Mouse (Mus musculus) cerebellum, adult 18-20 months (tissue): ENCODE results near the gene Mgam.
A peak's percentile ranks its signal among the peaks of the same experiment; 100 is the strongest.
"Not testable (repeated sequence)": the region's sequence is repeated elsewhere in the genome, so short reads cannot be mapped to it uniquely, and the experiment has no call there.

Source experiments
- DNase-seq, 2 experiments: peaks; one replicate each; pipeline ENCODE4 v3.0.0; 2021

Gene Mgam

GRCm38 (mm10) chr6:40628406-40629000 lies at the start of gene Mgam:
TSS of gene Mgam (plus strand) at chr6:40628831.
- DNase-seq: no peak

GRCm38 (mm10) chr6:40584336-40584735 lies 44.3 kb upstream of the Mgam start:
- no peak for DNase-seq

- no peak for DNase-seq
Observed at GRCm38 (mm10) chr6:40585645-40586044, 43.0 kb upstream of the Mgam start, which contains the start of gene Clec5a. TSS of gene Clec5a (minus strand) at chr6:40585821.

- DNase-seq: no peak
Observed at GRCm38 (mm10) chr6:40588346-40588745, 40.3 kb upstream of the Mgam start.

- DNase-seq: no peak
Observed at GRCm38 (mm10) chr6:40594804-40595550, 33.7 kb upstream of the Mgam start.

GRCm38 (mm10) chr6:40598546-40598945 lies 30.1 kb upstream of the Mgam start:
- DNase-seq: not testable (repeated sequence)

- peak; percentile 14 to 37 for DNase-seq
Observed at GRCm38 (mm10) chr6:40607431-40607830, 21.2 kb upstream of the Mgam start.

- no peak for DNase-seq
Observed at GRCm38 (mm10) chr6:40610244-40610643, 18.4 kb upstream of the Mgam start.

- DNase-seq: no peak
Observed at GRCm38 (mm10) chr6:40613260-40613852, 15.3 kb upstream of the Mgam start, which contains the start of gene Tas2r138. TSS of gene Tas2r138 (minus strand) at chr6:40613310.

GRCm38 (mm10) chr6:40617965-40618364 lies 10.7 kb upstream of the Mgam start:
- peak; percentile 52 to 64 for DNase-seq

GRCm38 (mm10) chr6:40626111-40626510 lies 2.5 kb upstream of the Mgam start:
- no peak for DNase-seq

GRCm38 (mm10) chr6:40634640-40635071 lies 6.0 kb downstream of the Mgam start:
- no peak for DNase-seq

- DNase-seq: no peak
Observed at GRCm38 (mm10) chr6:40635559-40635958, 6.9 kb downstream of the Mgam start.

- DNase-seq: no peak
Observed at GRCm38 (mm10) chr6:40637755-40638154, 9.1 kb downstream of the Mgam start.

- no peak for DNase-seq
Observed at GRCm38 (mm10) chr6:40640710-40641538, 12.3 kb downstream of the Mgam start.

GRCm38 (mm10) chr6:40645701-40646100 lies 17.1 kb downstream of the Mgam start:
- DNase-seq: no peak

- DNase-seq: no peak
Observed at GRCm38 (mm10) chr6:40650953-40651352, 22.3 kb downstream of the Mgam start.

GRCm38 (mm10) chr6:40660930-40661329 lies 32.3 kb downstream of the Mgam start:
- DNase-seq: no peak

- DNase-seq: peak; percentile 38 to 40
Observed at GRCm38 (mm10) chr6:40689180-40689579, 60.5 kb downstream of the Mgam start.

- not testable (repeated sequence) for DNase-seq
Observed at GRCm38 (mm10) chr6:40692007-40692406, 63.4 kb downstream of the Mgam start.

GRCm38 (mm10) chr6:40713494-40713893 lies 84.9 kb downstream of the Mgam start:
- DNase-seq: not testable (repeated sequence)

- no peak for DNase-seq
Observed at GRCm38 (mm10) chr6:40715705-40716104, 87.1 kb downstream of the Mgam start.

- DNase-seq: not testable (repeated sequence)
Observed at GRCm38 (mm10) chr6:40728506-40728905, 99.9 kb downstream of the Mgam start.
